Mouse (Mus musculus) heart, embryonic 12.5 days (tissue): Measurements from ENCODE around the gene Rnf2. TPM values are rescaled to one million over a fixed set of nuclear protein-coding genes. Genes with fewer than 3 reads are reported as not detected.

Experiments used
- ATAC-seq: fragments of 200-750 bp; cut with Nextera tagmentation; 2 replicates; pipeline ENCODE4 v1.8.0; 2017; ENCODE audit warnings: moderate TSS enrichment, moderate library complexity; ENCODE audit not compliant: insufficient number of reproducible peaks, low FRiP score
- H3K27ac ChIP-seq: fragments of 300-500 bp; sonication (generic); 2 replicates; pipeline ENCODE4 v1.5.1; 2016; ENCODE audit warnings: mild to moderate bottlenecking, moderate library complexity; ENCODE audit not compliant: poor library complexity, severe bottlenecking
- H3K27me3 ChIP-seq: fragments of 300-500 bp; sonication (generic); replicated peaks from 2 replicates; pipeline ENCODE4 v1.6.1; 2016; ENCODE audit warnings: mild to moderate bottlenecking, moderate library complexity
- H3K36me3 ChIP-seq: fragments of 300-500 bp; sonication (generic); 2 replicates; pipeline ENCODE4 v1.6.1; 2016; ENCODE audit warnings: mild to moderate bottlenecking, moderate library complexity
- H3K4me1 ChIP-seq: fragments of 300-500 bp; sonication (generic); replicated peaks from 2 replicates; pipeline ENCODE4 v1.6.1; 2016; ENCODE audit warnings: mild to moderate bottlenecking
- H3K4me2 ChIP-seq: fragments of 300-500 bp; sonication (generic); 2 replicates; pipeline ENCODE4 v1.6.1; 2016; ENCODE audit warnings: mild to moderate bottlenecking, moderate library complexity
- H3K4me3 ChIP-seq: fragments of 300-500 bp; sonication (generic); 2 replicates; pipeline ENCODE4 v1.5.1; 2016; ENCODE audit warnings: mild to moderate bottlenecking
- H3K9ac ChIP-seq: fragments of 300-500 bp; sonication (generic); 2 replicates; pipeline ENCODE4 v1.6.1; 2016; ENCODE audit warnings: mild to moderate bottlenecking, moderate library complexity
- H3K9me3 ChIP-seq: fragments of 300-500 bp; sonication (generic); replicated peaks from 2 replicates; pipeline ENCODE4 v1.6.1; 2016; ENCODE audit warnings: mild to moderate bottlenecking, moderate library complexity
- WGBS: fragments of 180-500 bp; shearing (Covaris S2); methylation state at CpG from one replicate; pipeline ENCODE4 v1.1.7; 2016; 5-methylcytosine and 5-hydroxymethylcytosine counted together
- microRNA-seq: library from miRNA; unstranded; fragments of <30 nt; microRNA quantifications from one replicate; pipeline ENCODE4, GENCODE M21; 2017
- polyA plus RNA-seq: library from polyadenylated mRNA; unstranded; fragments of >200 nt; fragmentation: Nextera tagmentation; extraction: Ambion mirVana; gene quantifications from 2 replicates; pipeline ENCODE4 v1.2.1, GENCODE M21; 2016

Gene Rnf2
- polyA plus RNA-seq, 1 experiment from 2014 or later, result 83.1 TPM

- Histone ChIP-seq H3K9ac (no peak overlapping the region), H3K27ac (peak overlapping the region; percentile 72)
- WGBS, result 54% methylated on average over 6 of the region's 6 CpGs
Observed at GRCm38 (mm10) chr1:151435431-151435830, 65.3 kb downstream of the Rnf2 start.

DNA sequence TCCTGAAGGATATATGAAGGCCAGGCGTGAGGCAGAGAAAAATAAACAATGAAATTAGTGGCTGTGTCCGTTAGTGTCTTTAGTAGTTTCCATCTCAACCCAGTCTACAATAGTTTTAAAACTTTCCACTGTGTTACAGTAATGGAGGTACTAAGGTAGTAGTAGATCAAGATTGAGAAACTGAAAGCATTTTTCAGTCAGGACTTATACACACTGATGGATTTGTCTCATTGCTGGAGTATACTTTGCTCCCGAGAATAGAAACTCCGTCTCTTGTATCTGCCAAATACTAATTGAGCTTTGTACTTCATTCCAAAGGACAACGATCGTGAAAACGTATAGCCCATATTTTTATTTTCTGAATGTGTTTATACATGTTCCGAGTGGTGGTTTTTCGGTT is 71.4 kb downstream of the Rnf2 start:
- 39% methylated on average over 9 of the region's 9 CpGs for WGBS
- peaks cover 12% of the 10 kb centered on the region for H3K4me1 ChIP-seq
- H3K27ac ChIP-seq, result peak overlapping the region; percentile 96
- H3K4me3 ChIP-seq, result peak overlapping the region; percentile 91
- no peaks in the 10 kb centered on the region for H3K27me3 ChIP-seq
- ATAC-seq, result no peak
- H3K9me3 ChIP-seq, result no peaks in the 10 kb centered on the region
- peak overlapping the region; percentile 80 for H3K4me2 ChIP-seq
- peak overlapping the region; percentile 95 for H3K9ac ChIP-seq
- H3K36me3 ChIP-seq, result peaks cover 11% of the 10 kb centered on the region

More at GRCm38 (mm10) chr1:151435431-151435830, 65.3 kb downstream of the Rnf2 start:
- peak overlapping the region; percentile 3; the same call in 1 of the 2 replicates for H3K4me2 ChIP-seq
- peaks cover 54% of the 10 kb centered on the region for H3K36me3 ChIP-seq
- no peaks in the 10 kb centered on the region for H3K27me3 ChIP-seq
- H3K4me1 ChIP-seq, result peaks cover 5% of the 10 kb centered on the region
- ATAC-seq, result no peak
- no peaks in the 10 kb centered on the region for H3K9me3 ChIP-seq
- no peak overlapping the region for H3K4me3 ChIP-seq

DNA sequence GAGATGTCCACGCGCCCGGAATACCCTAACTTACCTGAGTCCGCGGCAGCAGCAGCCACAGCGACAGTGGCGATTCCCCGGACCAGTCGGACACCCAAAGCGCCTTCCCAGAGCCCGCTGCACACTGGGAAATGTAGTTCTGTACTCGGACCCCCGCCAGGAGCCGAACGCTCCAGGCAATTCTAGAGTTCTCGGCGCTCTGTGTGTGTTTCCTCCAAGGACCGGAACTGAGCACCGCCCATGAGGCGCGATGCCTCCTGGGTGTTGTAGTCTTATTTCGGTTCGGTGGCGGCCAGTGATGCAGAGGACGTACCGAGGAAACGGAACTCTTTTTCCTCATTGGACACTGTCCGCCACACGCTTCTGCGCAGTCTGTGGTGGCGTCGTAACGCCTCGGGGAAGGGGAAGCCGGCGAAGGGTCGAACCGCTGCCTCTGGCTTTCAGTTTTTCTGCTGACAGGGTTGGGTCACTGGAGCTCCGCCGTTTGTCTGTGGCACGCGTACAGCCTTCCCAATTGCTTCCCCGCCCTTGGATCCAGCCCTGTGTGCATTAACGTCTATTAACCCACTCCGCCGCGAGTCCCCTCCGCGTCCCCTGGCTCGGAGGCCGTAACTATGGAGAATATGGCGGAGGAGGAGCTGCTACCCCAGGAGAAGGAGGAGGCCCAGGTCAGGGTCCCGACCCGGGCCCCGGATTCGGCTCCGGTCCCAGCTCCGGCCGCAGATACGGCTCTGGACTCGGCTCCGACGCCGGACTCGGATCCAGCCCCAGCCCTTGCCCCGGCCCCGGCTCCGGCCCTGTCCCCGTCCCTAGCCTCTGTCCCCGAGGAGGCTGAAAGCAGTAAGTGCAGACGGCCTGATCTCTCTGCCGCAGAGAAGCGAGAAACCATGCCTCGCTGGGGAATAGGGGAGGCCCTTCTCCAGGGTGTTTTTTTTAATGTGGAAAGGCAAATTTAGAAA is 72.2 kb downstream of the Rnf2 start, which contains the start of the genes Swt1 and Trmt1l:
Swt1 (minus strand) TSS at position 193 of the 959 bp plus-strand sequence.
Trmt1l (plus strand) TSS at position 280 of the 959 bp plus-strand sequence.
- Histone ChIP-seq H3K9me3 (no peaks in the 10 kb centered on the region), H3K4me3 (peak within 1 kb of the TSS; percentile 91), H3K36me3 (peaks cover 6% of the 10 kb centered on the region; the same call in 1 of the 2 replicates), H3K27me3 (no peaks in the 10 kb centered on the region), H3K27ac (peak within 1 kb of the TSS; percentile 96), H3K4me1 (peaks cover 12% of the 10 kb centered on the region), H3K4me2 (peak within 1 kb of the TSS; percentile 80), H3K9ac (peak within 1 kb of the TSS; percentile 95)
- under 1% methylated on average over 74 of the region's 74 CpGs for WGBS
- ATAC-seq, result peak; percentile 99

- ATAC-seq, result peak; percentile 62
- Histone ChIP-seq H3K27ac (peak overlapping the region; percentile 72), H3K36me3 (peaks cover 3% of the 10 kb centered on the region; the same call in 1 of the 2 replicates), H3K27me3 (no peaks in the 10 kb centered on the region), H3K4me1 (peaks cover 12% of the 10 kb centered on the region), H3K9me3 (no peaks in the 10 kb centered on the region), H3K4me2 (peak overlapping the region; percentile 80), H3K4me3 (peak overlapping the region; percentile 91), H3K9ac (peak overlapping the region; percentile 85)
- under 1% methylated on average over 26 of the region's 26 CpGs for WGBS
Observed at GRCm38 (mm10) chr1:151427888-151428262, 72.9 kb downstream of the Rnf2 start.

- no peaks in the 10 kb centered on the region for H3K27me3 ChIP-seq
- peak overlapping the region; percentile 51 for H3K27ac ChIP-seq
- no peak for ATAC-seq
- peak overlapping the region; percentile 91 for H3K4me3 ChIP-seq
- H3K36me3 ChIP-seq, result peaks cover 4% of the 10 kb centered on the region
- peak overlapping the region; percentile 85 for H3K9ac ChIP-seq
- no peaks in the 10 kb centered on the region for H3K9me3 ChIP-seq
- H3K4me1 ChIP-seq, result peaks cover 12% of the 10 kb centered on the region
- WGBS, result 8% methylated on average over 7 of the region's 7 CpGs
- peak overlapping the region; percentile 80 for H3K4me2 ChIP-seq
Observed at GRCm38 (mm10) chr1:151426947-151427600, 73.7 kb downstream of the Rnf2 start.

DNA sequence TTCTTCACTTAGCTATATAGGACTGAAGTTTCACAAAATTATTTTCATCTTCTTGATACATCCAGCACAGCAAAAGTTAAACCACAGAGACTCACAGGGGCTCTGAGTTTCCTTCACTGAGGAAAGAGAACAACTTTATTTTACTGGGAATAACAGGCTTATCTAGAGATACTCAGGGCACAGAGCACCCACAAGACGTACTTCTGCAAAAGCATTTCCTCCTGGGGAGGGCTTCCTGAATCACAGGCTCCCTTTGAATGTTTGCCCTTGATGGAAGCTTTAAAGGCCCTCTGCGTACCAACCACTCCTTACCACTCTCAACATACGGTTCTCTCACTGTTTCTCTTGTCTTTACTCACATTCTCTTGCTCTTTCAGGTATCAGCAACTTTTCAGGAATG is 78.6 kb downstream of the Rnf2 start:
- no peaks in the 10 kb centered on the region for H3K27me3 ChIP-seq
- H3K4me2 ChIP-seq, result no peak overlapping the region
- H3K27ac ChIP-seq, result no peak overlapping the region
- H3K4me1 ChIP-seq, result peaks cover 5% of the 10 kb centered on the region
- no peaks in the 10 kb centered on the region for H3K9me3 ChIP-seq
- peaks cover 25% of the 10 kb centered on the region for H3K36me3 ChIP-seq
- H3K4me3 ChIP-seq, result no peak overlapping the region
- no peak overlapping the region for H3K9ac ChIP-seq
- no peak for ATAC-seq
- 54% methylated on average over 3 of the region's 3 CpGs for WGBS

DNA sequence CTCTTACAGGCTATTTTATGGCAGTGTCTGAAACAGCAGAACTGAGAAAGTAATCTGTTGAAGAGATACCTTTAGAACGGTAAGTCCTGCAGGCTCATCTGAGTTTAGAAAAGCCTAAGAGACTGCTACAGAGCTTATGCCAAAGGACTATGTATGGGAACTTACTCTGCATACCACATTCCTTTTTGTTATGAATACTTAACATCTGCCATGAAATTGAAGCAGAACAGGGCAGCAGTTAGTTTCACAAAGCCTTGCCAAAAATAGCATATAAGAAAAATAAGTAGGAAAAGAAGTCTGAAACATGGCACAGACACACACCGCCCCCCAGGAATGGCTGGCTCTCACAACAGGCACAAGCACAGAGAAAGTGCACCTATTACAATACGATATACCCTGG is 90.9 kb downstream of the Rnf2 start:
- ATAC-seq, result no peak
- Histone ChIP-seq H3K36me3 (peaks cover 27% of the 10 kb centered on the region), H3K9ac (no peak overlapping the region), H3K27me3 (no peaks in the 10 kb centered on the region), H3K27ac (no peak overlapping the region), H3K4me2 (no peak overlapping the region), H3K9me3 (no peaks in the 10 kb centered on the region), H3K4me3 (no peak overlapping the region), H3K4me1 (no peaks in the 10 kb centered on the region)
- 77% methylated on average over 3 of the region's 3 CpGs for WGBS

Small RNA genes within 50 kb of the gene (microRNA-seq; reads per million reads assigned to microRNA genes)
- gene Mir7682, result 0.94 reads per million

Other genes starting within 250 kb of the Rnf2 start
- gene Ivns1abp, start 156.5 kb downstream of the Rnf2 start, polyA plus RNA-seq, result 297 and 319 TPM in 2 replicates
- gene Swt1, start 72.5 kb downstream of the Rnf2 start, polyA plus RNA-seq, result 25.7 and 26.4 TPM in 2 replicates
- 43.7 and 48.2 TPM in 2 replicates for gene Trmt1l, start 72.4 kb downstream of the Rnf2 start, polyA plus RNA-seq
- gene Fam129a, start 70.2 kb upstream of the Rnf2 start, polyA plus RNA-seq, result 4.3 and 4.4 TPM in 2 replicates